Mouse (Mus musculus) embryonic facial prominence, embryonic 12.5 days (tissue): ENCODE data around the gene Notch1. TPM values are rescaled to one million over a fixed set of nuclear protein-coding genes. Genes with fewer than 3 reads are reported as not detected.
A peak's percentile ranks its signal among the peaks of the same experiment; 100 is the strongest.

Experiments
- ATAC-seq: fragments of 200-750 bp; cut with Nextera tagmentation; 2 replicates; pipeline ENCODE4 v1.8.0; 2017; ENCODE audit not compliant: insufficient number of reproducible peaks, insufficient read depth, low FRiP score, low TSS enrichment
- H3K27ac ChIP-seq: fragments of 300-500 bp; sonication (generic); 2 replicates; pipeline ENCODE4 v1.5.1; 2016; ENCODE audit warnings: mild to moderate bottlenecking
- H3K27me3 ChIP-seq: fragments of 300-500 bp; sonication (generic); 2 replicates; pipeline ENCODE4 v1.6.1; 2016; ENCODE audit warnings: mild to moderate bottlenecking, moderate library complexity
- H3K36me3 ChIP-seq: fragments of 300-500 bp; sonication (generic); 2 replicates; pipeline ENCODE4 v1.6.1; 2016; ENCODE audit warnings: mild to moderate bottlenecking
- H3K4me1 ChIP-seq: fragments of 300-500 bp; sonication (generic); 2 replicates; pipeline ENCODE4 v1.6.1; 2016
- H3K4me2 ChIP-seq: fragments of 300-500 bp; sonication (generic); replicated peaks from 2 replicates; pipeline ENCODE4 v1.6.1; 2016; ENCODE audit warnings: mild to moderate bottlenecking, moderate library complexity
- H3K4me3 ChIP-seq: fragments of 300-500 bp; sonication (generic); 2 replicates; pipeline ENCODE4 v1.5.1; 2016; ENCODE audit warnings: mild to moderate bottlenecking
- H3K9ac ChIP-seq: fragments of 300-500 bp; sonication (generic); 2 replicates; pipeline ENCODE4 v1.6.1; 2016; ENCODE audit warnings: mild to moderate bottlenecking, moderate library complexity
- H3K9me3 ChIP-seq: fragments of 300-500 bp; sonication (generic); 2 replicates; pipeline ENCODE4 v1.6.1; 2016; ENCODE audit warnings: mild to moderate bottlenecking, moderate library complexity
- WGBS: fragments of 180-500 bp; shearing (Covaris S2); methylation state at CpG from one replicate; pipeline ENCODE4 v1.1.7; 2016; 5-methylcytosine and 5-hydroxymethylcytosine counted together
- polyA plus RNA-seq: library from polyadenylated mRNA; unstranded; fragments of >200 nt; fragmentation: Nextera tagmentation; extraction: Ambion mirVana; gene quantifications from 2 replicates; pipeline ENCODE4 v1.2.1, GENCODE M21; 2016

Gene Notch1
- polyA plus RNA-seq, 1 experiment from 2014 or later, result 16.4 TPM

GRCm38 (mm10) chr2:26458402-26459124, 57.9 kb downstream of the Notch1 start:
- Histone ChIP-seq H3K4me1 (peaks cover 19% of the 10 kb centered on the region), H3K9me3 (no peaks in the 10 kb centered on the region), H3K27ac (peak overlapping the region; percentile 24; the same call in 1 of the 2 replicates), H3K4me3 (no peak overlapping the region), H3K27me3 (no peaks in the 10 kb centered on the region), H3K9ac (no peak overlapping the region), H3K4me2 (no peak overlapping the region), H3K36me3 (peaks cover 46% of the 10 kb centered on the region)
- ATAC-seq, result 0 out of 2 replicates have a peak, but pooled peaks have one; percentile 17
- 22% methylated on average over 7 of the region's 7 CpGs for WGBS

GRCm38 (mm10) chr2:26449121-26450060, 67.1 kb downstream of the Notch1 start:
- H3K9me3 ChIP-seq, result no peaks in the 10 kb centered on the region
- no peak overlapping the region for H3K4me3 ChIP-seq
- no peaks in the 10 kb centered on the region for H3K27me3 ChIP-seq
- 19% methylated on average over 5 of the region's 5 CpGs for WGBS
- H3K9ac ChIP-seq, result no peak overlapping the region
- no peaks in the 10 kb centered on the region for H3K36me3 ChIP-seq
- no peak overlapping the region for H3K27ac ChIP-seq
- peaks cover 10% of the 10 kb centered on the region for H3K4me1 ChIP-seq
- H3K4me2 ChIP-seq, result no peak overlapping the region
- no peak for ATAC-seq

GRCm38 (mm10) chr2:26447451-26447850, 69.0 kb downstream of the Notch1 start:
- H3K9me3 ChIP-seq, result no peaks in the 10 kb centered on the region
- H3K9ac ChIP-seq, result no peak overlapping the region
- H3K27ac ChIP-seq, result no peak overlapping the region
- peaks cover 25% of the 10 kb centered on the region for H3K4me1 ChIP-seq
- 72% methylated on average over 1 of the region's 1 CpGs for WGBS
- H3K4me2 ChIP-seq, result no peak overlapping the region
- H3K36me3 ChIP-seq, result no peaks in the 10 kb centered on the region
- no peaks in the 10 kb centered on the region for H3K27me3 ChIP-seq
- H3K4me3 ChIP-seq, result no peak overlapping the region
- no peak for ATAC-seq

- ATAC-seq, result no peak
- Histone ChIP-seq H3K27me3 (no peaks in the 10 kb centered on the region), H3K4me3 (peak overlapping the region; percentile 95), H3K27ac (no peak overlapping the region), H3K9me3 (no peaks in the 10 kb centered on the region), H3K4me2 (peak overlapping the region; percentile 79), H3K4me1 (peaks cover 25% of the 10 kb centered on the region), H3K36me3 (peaks cover 3% of the 10 kb centered on the region; the same call in 1 of the 2 replicates), H3K9ac (peak overlapping the region; percentile 72)
- WGBS, result 70% methylated on average over 4 of the region's 4 CpGs
Measured at GRCm38 (mm10) chr2:26446671-26447070, 69.8 kb downstream of the Notch1 start.

- Histone ChIP-seq H3K9ac (peak overlapping the region; percentile 72), H3K27me3 (no peaks in the 10 kb centered on the region), H3K4me2 (peak overlapping the region; percentile 79), H3K4me1 (peaks cover 25% of the 10 kb centered on the region), H3K4me3 (peak overlapping the region; percentile 95), H3K36me3 (peaks cover 11% of the 10 kb centered on the region), H3K9me3 (no peaks in the 10 kb centered on the region), H3K27ac (peak overlapping the region; percentile 81)
- under 1% methylated on average over 43 of the region's 44 CpGs for WGBS
- peak; percentile 87 for ATAC-seq
Measured at GRCm38 (mm10) chr2:26445666-26446445, 70.6 kb downstream of the Notch1 start.

GRCm38 (mm10) chr2:26444946-26445665, 71.4 kb downstream of the Notch1 start, which contains the start of gene Sec16a:
Gene Sec16a, minus strand, starts transcription at chr2:26445216.
- under 1% methylated on average over 61 of the region's 61 CpGs for WGBS
- Histone ChIP-seq H3K4me2 (peak within 1 kb of the TSS; percentile 79), H3K27ac (peak within 1 kb of the TSS; percentile 81), H3K4me1 (peaks cover 25% of the 10 kb centered on the region), H3K9ac (peak within 1 kb of the TSS; percentile 92), H3K36me3 (peaks cover 19% of the 10 kb centered on the region), H3K4me3 (peak within 1 kb of the TSS; percentile 95), H3K9me3 (no peaks in the 10 kb centered on the region), H3K27me3 (no peaks in the 10 kb centered on the region)
- peak; percentile 87 for ATAC-seq

- peaks cover 26% of the 10 kb centered on the region for H3K36me3 ChIP-seq
- H3K4me3 ChIP-seq, result peak overlapping the region; percentile 95
- ATAC-seq, result no peak
- no peak overlapping the region for H3K27ac ChIP-seq
- H3K9ac ChIP-seq, result peak overlapping the region; percentile 92
- H3K4me1 ChIP-seq, result peaks cover 25% of the 10 kb centered on the region
- peak overlapping the region; percentile 79 for H3K4me2 ChIP-seq
- no peaks in the 10 kb centered on the region for H3K9me3 ChIP-seq
- WGBS, result 6% methylated on average over 15 of the region's 15 CpGs
- H3K27me3 ChIP-seq, result no peaks in the 10 kb centered on the region
Measured at GRCm38 (mm10) chr2:26444368-26444767, 72.1 kb downstream of the Notch1 start.

GRCm38 (mm10) chr2:26443876-26444275, 72.6 kb downstream of the Notch1 start:
- Histone ChIP-seq H3K27ac (no peak overlapping the region), H3K27me3 (no peaks in the 10 kb centered on the region), H3K9me3 (no peaks in the 10 kb centered on the region), H3K4me2 (peak overlapping the region; percentile 79), H3K4me1 (peaks cover 25% of the 10 kb centered on the region), H3K36me3 (peaks cover 31% of the 10 kb centered on the region), H3K9ac (peak overlapping the region; percentile 92), H3K4me3 (peak overlapping the region; percentile 95)
- 56% methylated on average over 3 of the region's 3 CpGs for WGBS
- ATAC-seq, result no peak

- Histone ChIP-seq H3K36me3 (peaks cover 41% of the 10 kb centered on the region), H3K4me2 (no peak overlapping the region), H3K4me1 (peaks cover 30% of the 10 kb centered on the region), H3K27ac (no peak overlapping the region), H3K27me3 (no peaks in the 10 kb centered on the region), H3K9me3 (no peaks in the 10 kb centered on the region), H3K9ac (no peak overlapping the region), H3K4me3 (no peak overlapping the region)
- 78% methylated on average over 1 of the region's 1 CpGs for WGBS
- ATAC-seq, result no peak
Measured at GRCm38 (mm10) chr2:26442843-26443242, 73.6 kb downstream of the Notch1 start.

GRCm38 (mm10) chr2:26441688-26442087, 74.8 kb downstream of the Notch1 start:
- WGBS, result 84% methylated on average over 5 of the region's 5 CpGs
- H3K4me2 ChIP-seq, result no peak overlapping the region

More at GRCm38 (mm10) chr2:26441688-26442087, 74.8 kb downstream of the Notch1 start:
- no peaks in the 10 kb centered on the region for H3K27me3 ChIP-seq
- no peak overlapping the region for H3K9ac ChIP-seq
- H3K9me3 ChIP-seq, result no peaks in the 10 kb centered on the region
- no peak overlapping the region for H3K4me3 ChIP-seq
- peaks cover 48% of the 10 kb centered on the region for H3K36me3 ChIP-seq
- H3K27ac ChIP-seq, result no peak overlapping the region
- no peak for ATAC-seq
- peaks cover 28% of the 10 kb centered on the region for H3K4me1 ChIP-seq
